Mouse (Mus musculus): ENCODE measurements at regions not wholly inside any gene's neighbourhood (a gene's known extent, or its start where the extent isn't known, plus 50 kb on each side); places are given as distances from the start of the nearest gene placed in this dataset.

GRCm38 (mm10) chr5:74823719-74824118 lies 121.0 kb upstream of the Lnx1 start:
- peak; percentile 47 for DNase-seq (ENCODE audit: extremely low read depth, low read depth, low spot score)
- H3K79me2 ChIP-seq (ENCODE audit: control insufficient read depth, insufficient read depth, low read length) = no peaks in the 10 kb centered on the region
- WGBS = 40% methylated on average over 7 of the region's 7 CpGs
- no peak overlapping the region for H3K9ac ChIP-seq (ENCODE audit: low read depth, low read length)
- no peak overlapping the region for H3K27ac ChIP-seq (replicated peaks; ENCODE audit: insufficient read depth, low read depth, low read length)
- no peaks in the 10 kb centered on the region for H3K36me3 ChIP-seq (ENCODE audit: control insufficient read depth, insufficient read depth, low read length)
- TF ChIP-seq CTCF (IDR thresholded peaks at IDR 0.05; ENCODE audit: low read depth, low read length) = no peak
- no peak for TF ChIP-seq POLR2A (IDR thresholded peaks at IDR 0.05; ENCODE audit: extremely low read depth, insufficient read depth, low read length)
- H3K4me3 ChIP-seq (ENCODE audit: insufficient read depth, low read depth, low read length) = no peak overlapping the region
- no peaks in the 10 kb centered on the region for H3K4me1 ChIP-seq (ENCODE audit: control insufficient read depth, insufficient read depth, low read length)
- H3K27me3 ChIP-seq (ENCODE audit: control insufficient read depth, insufficient read depth, low read length) = no peaks in the 10 kb centered on the region

GRCm38 (mm10) chr5:74821969-74822368 lies 119.3 kb upstream of the Lnx1 start:
- H3K36me3 ChIP-seq (ENCODE audit: control insufficient read depth, insufficient read depth, low read length) = no peaks in the 10 kb centered on the region
- no peaks in the 10 kb centered on the region for H3K27me3 ChIP-seq (ENCODE audit: control insufficient read depth, insufficient read depth, low read length)
- no peak for DNase-seq (ENCODE audit: extremely low read depth, low read depth, low spot score)
- H3K4me1 ChIP-seq (ENCODE audit: control insufficient read depth, insufficient read depth, low read length) = no peaks in the 10 kb centered on the region
- H3K4me3 ChIP-seq (ENCODE audit: insufficient read depth, low read depth, low read length) = no peak overlapping the region
- WGBS = 84% methylated on average over 4 of the region's 4 CpGs
- no peaks in the 10 kb centered on the region for H3K79me2 ChIP-seq (ENCODE audit: control insufficient read depth, insufficient read depth, low read length)
- H3K9ac ChIP-seq (ENCODE audit: low read depth, low read length) = no peak overlapping the region
- no peak for TF ChIP-seq CTCF (IDR thresholded peaks at IDR 0.05; ENCODE audit: low read depth, low read length)
- TF ChIP-seq POLR2A (IDR thresholded peaks at IDR 0.05; ENCODE audit: extremely low read depth, insufficient read depth, low read length) = no peak
- no peak overlapping the region for H3K27ac ChIP-seq (replicated peaks; ENCODE audit: insufficient read depth, low read depth, low read length)

DNA sequence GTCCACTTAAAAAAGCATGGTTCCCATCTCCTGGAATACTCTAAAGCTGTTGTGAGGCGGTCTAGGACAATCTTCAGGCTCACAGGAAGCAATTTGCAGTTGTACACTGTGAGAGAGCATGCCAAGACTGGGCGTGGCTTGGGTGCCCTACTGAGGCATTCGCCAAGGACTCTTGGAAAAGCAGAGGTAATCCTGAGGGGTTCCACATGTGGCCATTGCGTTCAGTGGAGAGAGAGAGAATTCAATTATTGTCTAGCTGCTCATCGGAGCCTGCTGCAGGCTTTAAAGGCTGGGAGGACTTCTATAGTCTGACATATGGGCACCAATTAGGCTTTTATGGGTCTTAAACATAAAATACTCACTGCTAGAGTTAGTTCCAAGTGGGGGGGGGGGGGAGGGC lies 113.8 kb upstream of the Lnx1 start:
- WGBS = 91% methylated on average over 5 of the region's 5 CpGs
- Histone ChIP-seq H3K4me1 (ENCODE audit: control insufficient read depth, insufficient read depth, low read length) (peaks cover 6% of the 10 kb centered on the region; the same call in 1 of the 2 replicates), H3K27me3 (ENCODE audit: control insufficient read depth, insufficient read depth, low read length) (no peaks in the 10 kb centered on the region), H3K36me3 (ENCODE audit: control insufficient read depth, insufficient read depth, low read length) (no peaks in the 10 kb centered on the region), H3K79me2 (ENCODE audit: control insufficient read depth, insufficient read depth, low read length) (no peaks in the 10 kb centered on the region), H3K4me3 (ENCODE audit: insufficient read depth, low read depth, low read length) (no peak overlapping the region), H3K9ac (ENCODE audit: low read depth, low read length) (no peak overlapping the region), H3K27ac (replicated peaks; ENCODE audit: insufficient read depth, low read depth, low read length) (no peak overlapping the region)
- TF ChIP-seq CTCF (IDR thresholded peaks at IDR 0.05; ENCODE audit: low read depth, low read length) = no peak
- TF ChIP-seq POLR2A (IDR thresholded peaks at IDR 0.05; ENCODE audit: extremely low read depth, insufficient read depth, low read length) = no peak
- no peak for DNase-seq (ENCODE audit: extremely low read depth, low read depth, low spot score)

GRCm38 (mm10) chr5:74813396-74813795 lies 110.7 kb upstream of the Lnx1 start:
- Histone ChIP-seq H3K4me1 (ENCODE audit: control insufficient read depth, insufficient read depth, low read length) (peaks cover 6% of the 10 kb centered on the region; the same call in 1 of the 2 replicates), H3K9ac (ENCODE audit: low read depth, low read length) (no peak overlapping the region), H3K27me3 (ENCODE audit: control insufficient read depth, insufficient read depth, low read length) (no peaks in the 10 kb centered on the region), H3K4me3 (ENCODE audit: insufficient read depth, low read depth, low read length) (no peak overlapping the region), H3K27ac (replicated peaks; ENCODE audit: insufficient read depth, low read depth, low read length) (no peak overlapping the region), H3K79me2 (ENCODE audit: control insufficient read depth, insufficient read depth, low read length) (no peaks in the 10 kb centered on the region), H3K36me3 (ENCODE audit: control insufficient read depth, insufficient read depth, low read length) (no peaks in the 10 kb centered on the region)
- TF ChIP-seq POLR2A (IDR thresholded peaks at IDR 0.05; ENCODE audit: extremely low read depth, insufficient read depth, low read length) (no peak), CTCF (IDR thresholded peaks at IDR 0.05; ENCODE audit: low read depth, low read length) (no peak)
- WGBS = 20% methylated on average over 3 of the region's 3 CpGs
- peak; percentile 96 for DNase-seq (ENCODE audit: extremely low read depth, low read depth, low spot score)

DNA sequence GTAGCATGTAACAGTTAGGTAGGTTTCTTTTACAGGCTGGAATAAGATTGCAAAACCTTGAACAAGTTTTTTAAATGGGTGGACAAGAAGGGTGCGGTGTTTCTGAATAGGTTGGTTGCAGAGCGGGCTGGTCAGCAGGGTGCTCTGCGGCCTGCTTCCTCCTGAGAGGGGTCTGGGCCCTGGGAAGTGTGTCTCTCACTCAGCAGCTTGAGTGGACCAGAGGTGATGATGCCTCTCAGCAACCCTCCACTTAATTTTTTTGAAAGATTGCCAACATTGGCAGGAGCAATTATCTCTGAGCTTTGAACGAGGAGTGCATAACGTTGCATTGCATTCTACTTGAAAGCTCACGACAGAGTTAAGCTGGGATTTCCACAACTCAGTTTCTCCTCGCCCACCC lies 108.3 kb upstream of the Lnx1 start:
- H3K9ac ChIP-seq (ENCODE audit: low read depth, low read length) = no peak overlapping the region
- DNase-seq (ENCODE audit: extremely low read depth, low read depth, low spot score) = no peak
- no peaks in the 10 kb centered on the region for H3K36me3 ChIP-seq (ENCODE audit: control insufficient read depth, insufficient read depth, low read length)
- peaks cover 10% of the 10 kb centered on the region; the same call in 1 of the 2 replicates for H3K4me1 ChIP-seq (ENCODE audit: control insufficient read depth, insufficient read depth, low read length)
- no peaks in the 10 kb centered on the region for H3K79me2 ChIP-seq (ENCODE audit: control insufficient read depth, insufficient read depth, low read length)
- TF ChIP-seq POLR2A (IDR thresholded peaks at IDR 0.05; ENCODE audit: extremely low read depth, insufficient read depth, low read length) (no peak), CTCF (IDR thresholded peaks at IDR 0.05; ENCODE audit: low read depth, low read length) (no peak)
- no peaks in the 10 kb centered on the region for H3K27me3 ChIP-seq (ENCODE audit: control insufficient read depth, insufficient read depth, low read length)
- no peak overlapping the region for H3K27ac ChIP-seq (replicated peaks; ENCODE audit: insufficient read depth, low read depth, low read length)
- no peak overlapping the region for H3K4me3 ChIP-seq (ENCODE audit: insufficient read depth, low read depth, low read length)
- WGBS = 85% methylated on average over 7 of the region's 7 CpGs

- no peak overlapping the region for H3K9ac ChIP-seq (ENCODE audit: low read depth, low read length)
- H3K4me1 ChIP-seq (ENCODE audit: control insufficient read depth, insufficient read depth, low read length) = 0 out of 2 replicates have a peak, but pooled peaks cover 4% of the 10 kb centered on the region
- H3K4me3 ChIP-seq (ENCODE audit: insufficient read depth, low read depth, low read length) = no peak overlapping the region
- peak; percentile 66 for DNase-seq (ENCODE audit: extremely low read depth, low read depth, low spot score)
- no peaks in the 10 kb centered on the region for H3K36me3 ChIP-seq (ENCODE audit: control insufficient read depth, insufficient read depth, low read length)
- no peak overlapping the region for H3K27ac ChIP-seq (replicated peaks; ENCODE audit: insufficient read depth, low read depth, low read length)
- WGBS = 49% methylated on average over 5 of the region's 5 CpGs
- TF ChIP-seq CTCF (IDR thresholded peaks at IDR 0.05; ENCODE audit: low read depth, low read length) (no peak), POLR2A (IDR thresholded peaks at IDR 0.05; ENCODE audit: extremely low read depth, insufficient read depth, low read length) (no peak)
- no peaks in the 10 kb centered on the region for H3K27me3 ChIP-seq (ENCODE audit: control insufficient read depth, insufficient read depth, low read length)
- H3K79me2 ChIP-seq (ENCODE audit: control insufficient read depth, insufficient read depth, low read length) = no peaks in the 10 kb centered on the region
Measured at GRCm38 (mm10) chr5:74807581-74808221, 105.0 kb upstream of the Lnx1 start.

All from liver, adult 2 months (tissue).